ENCODE assay signal across 8 mouse cellular contexts in the genomic region with DNA sequence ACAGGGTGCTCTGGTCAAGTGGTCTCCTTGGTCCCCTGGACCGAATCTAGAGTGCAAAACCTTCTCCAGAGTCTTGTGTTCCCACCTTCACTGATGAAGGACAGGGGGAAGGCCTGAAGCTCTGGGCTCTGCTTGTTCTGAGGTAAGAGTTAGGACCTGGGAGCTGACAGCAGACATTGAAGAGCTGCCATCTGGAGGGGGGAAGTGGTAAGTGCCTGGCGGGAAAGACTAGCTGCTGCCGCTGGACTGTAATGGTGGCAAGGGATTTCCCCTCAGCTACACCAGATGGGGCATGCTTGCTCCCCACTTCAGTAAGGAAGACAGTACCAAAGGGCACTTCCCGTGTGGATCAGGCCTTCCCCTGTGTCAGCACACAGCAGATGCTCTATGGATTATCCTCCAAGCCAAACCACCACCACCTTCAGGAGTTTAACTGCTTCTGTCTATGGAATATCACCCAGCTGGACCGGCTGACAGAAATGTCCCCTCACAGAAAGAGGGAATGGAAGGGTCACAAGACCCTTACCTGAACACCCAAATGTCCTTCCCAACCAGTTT. TPM values are rescaled to one million over a fixed set of nuclear protein-coding genes. Genes with fewer than 3 reads are reported as not detected.
DNase-seq lines count a peak whose midpoint lies in the region; ATAC-seq and TF ChIP-seq lines count a peak whose summit lies in the region.

No protein-coding gene starts in this region.

- no peaks in the 10 kb centered on the region for H3K4me1 ChIP-seq in ES-Bruce4 (ENCODE audit: control insufficient read depth, insufficient read depth, low read length)
- peaks cover 5% of the 10 kb centered on the region; the same call in 1 of the 2 replicates for H3K4me1 ChIP-seq in forebrain, embryonic 15.5 days
- peaks cover 5% of the 10 kb centered on the region for H3K4me1 ChIP-seq in liver, embryonic 16.5 days (ENCODE audit: control insufficient read depth, low read depth, low read length)
- H3K4me1 ChIP-seq in neural tube, embryonic 11.5 days (ENCODE audit: control insufficient read depth, insufficient read depth, low read length): no peaks in the 10 kb centered on the region

- H3K9me3 ChIP-seq in ES-Bruce4 (replicated peaks; ENCODE audit: control insufficient read depth, insufficient read depth, low read length, poor library complexity, severe bottlenecking): no peaks in the 10 kb centered on the region
- H3K9me3 ChIP-seq in forebrain, embryonic 15.5 days: no peaks in the 10 kb centered on the region
- H3K9me3 ChIP-seq in liver, embryonic 16.5 days (replicated peaks; ENCODE audit: control insufficient read depth, low read length): no peaks in the 10 kb centered on the region
- H3K9me3 ChIP-seq in neural tube, embryonic 11.5 days (ENCODE audit: control insufficient read depth, low read length): no peaks in the 10 kb centered on the region

- no peaks in the 10 kb centered on the region for H3K27me3 ChIP-seq in ES-Bruce4 (ENCODE audit: control insufficient read depth, insufficient read depth, low read length, poor library complexity, severe bottlenecking)
- H3K27me3 ChIP-seq in forebrain, embryonic 15.5 days: no peaks in the 10 kb centered on the region
- no peaks in the 10 kb centered on the region for H3K27me3 ChIP-seq in liver, embryonic 16.5 days (ENCODE audit: control insufficient read depth, insufficient read depth, low read depth, low read length)
- H3K27me3 ChIP-seq in neural tube, embryonic 11.5 days (ENCODE audit: control insufficient read depth, insufficient read depth, low read length): no peaks in the 10 kb centered on the region

- DNase-seq in c-Kit-positive CD71-negative TER-119-negative erythroid progenitor cells, embryonic 14.5 days (ENCODE audit: low read depth): peak; percentile 41
- DNase-seq in heart, postnatal 25 days (ENCODE audit: low spot score): peak; percentile 37
- DNase-seq in kidney, postnatal 4 days: peak; percentile 74 to 81
- peak; percentile 71 for DNase-seq in neural tube, embryonic 11.5 days (ENCODE audit: low spot score)
- peak; percentile 76 for DNase-seq in testis, postnatal 10 days (ENCODE audit: low spot score)

- TF ChIP-seq CTCF in ES-Bruce4 (IDR thresholded peaks at IDR 0.05; ENCODE audit: low read depth, low read length): peak; percentile 81

- no peak overlapping the region for H3K4me2 ChIP-seq in forebrain, embryonic 15.5 days (replicated peaks)
- no peak overlapping the region for H3K4me2 ChIP-seq in liver, embryonic 16.5 days (ENCODE audit: low read depth, low read length)
- H3K4me2 ChIP-seq in neural tube, embryonic 11.5 days (ENCODE audit: low read depth): no peak overlapping the region

- no peaks in the 10 kb centered on the region for H3K36me3 ChIP-seq in ES-Bruce4 (ENCODE audit: control insufficient read depth, insufficient read depth, low read length, poor library complexity, severe bottlenecking)
- no peaks in the 10 kb centered on the region for H3K36me3 ChIP-seq in forebrain, embryonic 15.5 days
- H3K36me3 ChIP-seq in liver, embryonic 16.5 days (ENCODE audit: control insufficient read depth, insufficient read depth): no peaks in the 10 kb centered on the region
- no peaks in the 10 kb centered on the region for H3K36me3 ChIP-seq in neural tube, embryonic 11.5 days (ENCODE audit: control insufficient read depth, insufficient read depth, low read length)

- no peak overlapping the region for H3K27ac ChIP-seq in ES-Bruce4 (ENCODE audit: insufficient read depth, low read length)
- H3K27ac ChIP-seq in forebrain, embryonic 15.5 days (replicated peaks): no peak overlapping the region
- no peak overlapping the region for H3K27ac ChIP-seq in liver, embryonic 16.5 days (ENCODE audit: low read length)
- H3K27ac ChIP-seq in neural tube, embryonic 11.5 days (ENCODE audit: low read depth, low read length): no peak overlapping the region

- H3K4me3 ChIP-seq in ES-Bruce4 (ENCODE audit: low read depth, low read length): no peak overlapping the region
- H3K4me3 ChIP-seq in forebrain, embryonic 15.5 days: no peak overlapping the region
- no peak overlapping the region for H3K4me3 ChIP-seq in liver, embryonic 16.5 days (ENCODE audit: low read depth, low read length)
- H3K4me3 ChIP-seq in neural tube, embryonic 11.5 days (ENCODE audit: low read depth, low read length): no peak overlapping the region

- ATAC-seq in forebrain, embryonic 15.5 days (replicated peaks): peak; percentile 64; the same call in 1 of the 2 replicates
- peak; percentile 60 for ATAC-seq in liver, embryonic 16.5 days (ENCODE audit: low read depth)
- ATAC-seq in neural tube, embryonic 11.5 days (ENCODE audit: insufficient read depth, low FRiP score, low TSS enrichment): peak; percentile 48; the same call in 1 of the 2 replicates

- no peak overlapping the region for H3K9ac ChIP-seq in ES-Bruce4 (ENCODE audit: low read depth, poor library complexity, severe bottlenecking)
- H3K9ac ChIP-seq in forebrain, embryonic 15.5 days (replicated peaks): no peak overlapping the region
- no peak overlapping the region for H3K9ac ChIP-seq in liver, embryonic 16.5 days (ENCODE audit: low read depth, low read length)
- H3K9ac ChIP-seq in neural tube, embryonic 11.5 days (ENCODE audit: low read length): no peak overlapping the region

- no peak for TF ChIP-seq POLR2A in ES-Bruce4 (IDR thresholded peaks at IDR 0.05; ENCODE audit: insufficient read depth, low read length)

- no peak for TF ChIP-seq EP300 in ES-Bruce4 (IDR thresholded peaks at IDR 0.05; ENCODE audit: insufficient read depth, low read depth, low read length)

- WGBS in forebrain, embryonic 15.5 days: 36% methylated on average over 5 of the region's 5 CpGs
- WGBS in liver, embryonic 16.5 days (ENCODE audit: insufficient replicate concordance): 21% methylated on average over 5 of the region's 5 CpGs
- WGBS in neural tube, embryonic 11.5 days: 32% methylated on average over 5 of the region's 5 CpGs

- intact Hi-C loops in heart, postnatal 25 days (cut with DNase I): loop anchor here (1.0 to 5.0 kb wide), 3 partner anchors 50 to 101 kb away; partner anchors contain the start of gene Map3k4

RNA-seq across cellular contexts. Expression of gene Plg, which starts 11.0 kb away (rescaled TPM):
- not detected in 2 replicates for polyA plus RNA-seq in ES-Bruce4 (2011; ENCODE audit: insufficient read depth, insufficient read length, low read depth, missing spikeins)
- 0.23 TPM in 1 of 2 replicates, not detected in the other for polyA plus RNA-seq in forebrain, embryonic 15.5 days (2015; fragmentation: Nextera tagmentation; extraction: Ambion mirVana)
- total RNA-seq in heart, postnatal 25 days (2021): not detected
- 472 and 552 TPM in 2 replicates for polyA plus RNA-seq in liver, embryonic 16.5 days (2015; fragmentation: Nextera tagmentation; extraction: Ambion mirVana)
- 0.11 TPM in 1 of 2 replicates, not detected in the other for polyA plus RNA-seq in neural tube, embryonic 11.5 days (2014; fragmentation: Nextera tagmentation; extraction: Ambion mirVana)

RNA-seq across cellular contexts. Expression of gene Map3k4, which starts 48.9 kb away (rescaled TPM):
- polyA plus RNA-seq in ES-Bruce4 (2011; ENCODE audit: insufficient read depth, insufficient read length, low read depth, missing spikeins): 44.3 TPM in 2 replicates
- polyA plus RNA-seq in forebrain, embryonic 15.5 days (2015; fragmentation: Nextera tagmentation; extraction: Ambion mirVana): 37.4 and 47.3 TPM in 2 replicates
- 10 to 100 TPM; 42.9 to 46.3 TPM for total RNA-seq in heart, postnatal 25 days (2021)
- polyA plus RNA-seq in liver, embryonic 16.5 days (2015; fragmentation: Nextera tagmentation; extraction: Ambion mirVana): 9.5 and 9.9 TPM in 2 replicates
- 38.4 and 45.0 TPM in 2 replicates for polyA plus RNA-seq in neural tube, embryonic 11.5 days (2014; fragmentation: Nextera tagmentation; extraction: Ambion mirVana)

Comparison
In these comparisons a context has a peak if more than half of its experiments do, and no peak if none do; other contexts are left out.
1. RNA of gene Plg, which starts 11.0 kb away (polyA plus RNA-seq): 472 to 552 TPM in liver, embryonic 16.5 days; 0.11 TPM in neural tube, embryonic 11.5 days, not detected in ES-Bruce4 and 0.23 TPM in forebrain, embryonic 15.5 days; every median in the first group is over 100 times any median in the second.
2. Peak in every context shown above with its lines, with median percentiles within 50 percentile points of each other: DNase-seq and ATAC-seq.